Mouse (Mus musculus) limb, embryonic 14.5 days (tissue): Measurements from ENCODE around the gene Olfr71. TPM values are rescaled to one million over a fixed set of nuclear protein-coding genes. Genes with fewer than 3 reads are reported as not detected.
A peak's percentile ranks its signal among the peaks of the same experiment; 100 is the strongest.

ENCODE experiments used
- ATAC-seq: fragments of 200-750 bp; cut with Nextera tagmentation; 2 replicates; pipeline ENCODE4 v1.8.0; 2017; ENCODE audit warnings: low read depth, moderate number of reproducible peaks, moderate TSS enrichment; ENCODE audit not compliant: low FRiP score
- DNase-seq: peaks from one replicate; pipeline ENCODE4 v3.0.0-alpha.2; 2015; ENCODE audit warnings: low spot score
- H3K27ac ChIP-seq: fragments of 300-500 bp; sonication (generic); replicated peaks from 2 replicates; pipeline ENCODE4 v1.5.1; 2014; ENCODE audit warnings: low read depth, mild to moderate bottlenecking, low read length, moderate library complexity, mixed read lengths
- H3K27me3 ChIP-seq: fragments of 300-500 bp; sonication (generic); 2 replicates; pipeline ENCODE4 v1.6.1; 2014; ENCODE audit warnings: low read length, mixed read lengths; ENCODE audit not compliant: control insufficient read depth, insufficient read depth
- H3K36me3 ChIP-seq: fragments of 300-500 bp; sonication (generic); 2 replicates; pipeline ENCODE4 v1.6.1; 2014; ENCODE audit warnings: mild to moderate bottlenecking, low read length, moderate library complexity, mixed read lengths; ENCODE audit not compliant: control insufficient read depth, insufficient read depth
- H3K4me1 ChIP-seq: fragments of 300-500 bp; sonication (generic); 2 replicates; pipeline ENCODE4 v1.6.1; 2014; ENCODE audit warnings: antibody characterized with exemption, low read length, mixed read lengths; ENCODE audit not compliant: control insufficient read depth, insufficient read depth
- H3K4me2 ChIP-seq: fragments of 300-500 bp; sonication (generic); replicated peaks from 2 replicates; pipeline ENCODE4 v1.6.1; 2014; ENCODE audit warnings: low read depth, mild to moderate bottlenecking, low read length, moderate library complexity; ENCODE audit not compliant: severe bottlenecking
- H3K4me3 ChIP-seq: fragments of 300-500 bp; sonication (generic); replicated peaks from 2 replicates; pipeline ENCODE4 v1.5.1; 2014; ENCODE audit warnings: low read length
- H3K9ac ChIP-seq: fragments of 300-500 bp; sonication (generic); 2 replicates; pipeline ENCODE4 v1.6.1; 2014; ENCODE audit warnings: mild to moderate bottlenecking, low read depth, low read length, moderate library complexity; ENCODE audit not compliant: severe bottlenecking
- H3K9me3 ChIP-seq: fragments of 300-500 bp; sonication (generic); 2 replicates; pipeline ENCODE4 v1.6.1; 2016; ENCODE audit warnings: low read length; ENCODE audit not compliant: control insufficient read depth
- POLR2A ChIP-seq: fragments of 200-500 bp; IDR thresholded peaks from 2 replicates; pipeline ENCODE4 v1.8.0; 2012; ENCODE audit warnings: inconsistent platforms, mild to moderate bottlenecking, moderate library complexity, borderline replicate concordance; ENCODE audit not compliant: insufficient read depth, insufficient read length; ENCODE audit errors: extremely low read depth
- WGBS: fragments of 180-500 bp; shearing (Covaris S2); extraction: QIAGEN DNeasy Blood & Tissue Kit; methylation state at CpG from one replicate; pipeline ENCODE4 v1.1.7; 2014; 5-methylcytosine and 5-hydroxymethylcytosine counted together
- polyA plus RNA-seq, 2 experiments: library from polyadenylated mRNA; depleted of rRNA in 1 of 2; stranded (reverse) in 1 of 2; unstranded in 1 of 2; fragments of >200 nt; fragmentation: Nextera tagmentation in 1 of 2; extraction: Ambion mirVana in 1 of 2; gene quantifications; 2 replicates each; pipeline versions ENCODE4 v1.2.1 to v1.2.3; 2012 to 2014

Gene Olfr71
- polyA plus RNA-seq, 2 experiments = not detected

- H3K27me3 ChIP-seq = no peaks in the 10 kb centered on the region
- no peak for DNase-seq
- H3K9me3 ChIP-seq = no peaks in the 10 kb centered on the region
- no peak for ATAC-seq
- H3K4me1 ChIP-seq = peaks cover 13% of the 10 kb centered on the region; the same call in 1 of the 2 replicates
- no peak overlapping the region for H3K4me2 ChIP-seq
- TF ChIP-seq POLR2A = no peak
- no peak overlapping the region for H3K9ac ChIP-seq
- H3K27ac ChIP-seq = no peak overlapping the region
- no peak overlapping the region for H3K4me3 ChIP-seq
- H3K36me3 ChIP-seq = no peaks in the 10 kb centered on the region
- WGBS = 62% methylated on average over 5 of the region's 5 CpGs
These were observed 31.5 kb upstream of the Olfr71 start for GRCm38 (mm10) chr4:43741526-43741925.

GRCm38 (mm10) chr4:43738989-43739674 lies 29.1 kb upstream of the Olfr71 start:
- Histone ChIP-seq H3K9ac (no peak overlapping the region), H3K27me3 (no peaks in the 10 kb centered on the region), H3K4me1 (peaks cover 19% of the 10 kb centered on the region; the same call in 1 of the 2 replicates), H3K4me3 (no peak overlapping the region), H3K9me3 (no peaks in the 10 kb centered on the region), H3K4me2 (no peak overlapping the region), H3K27ac (no peak overlapping the region), H3K36me3 (no peaks in the 10 kb centered on the region)
- no peak for TF ChIP-seq POLR2A
- ATAC-seq (no peak), DNase-seq (no peak)
- WGBS = 56% methylated on average over 8 of the region's 8 CpGs

GRCm38 (mm10) chr4:43737144-43737543 lies 27.1 kb upstream of the Olfr71 start:
- Histone ChIP-seq H3K27ac (peak overlapping the region; percentile 71), H3K4me1 (peaks cover 21% of the 10 kb centered on the region), H3K9ac (no peak overlapping the region), H3K4me3 (no peak overlapping the region), H3K36me3 (no peaks in the 10 kb centered on the region), H3K9me3 (no peaks in the 10 kb centered on the region), H3K27me3 (no peaks in the 10 kb centered on the region), H3K4me2 (no peak overlapping the region)
- TF ChIP-seq POLR2A = no peak
- peak; percentile 24 for DNase-seq
- 54% methylated on average over 6 of the region's 6 CpGs for WGBS
- ATAC-seq = no peak

GRCm38 (mm10) chr4:43733186-43733585 lies 23.1 kb upstream of the Olfr71 start:
- H3K4me2 ChIP-seq = no peak overlapping the region
- WGBS = 80% methylated on average over 5 of the region's 5 CpGs
- TF ChIP-seq POLR2A = no peak
- H3K27me3 ChIP-seq = no peaks in the 10 kb centered on the region
- no peaks in the 10 kb centered on the region for H3K9me3 ChIP-seq
- no peak overlapping the region for H3K9ac ChIP-seq
- DNase-seq (no peak), ATAC-seq (no peak)
- no peak overlapping the region for H3K4me3 ChIP-seq
- peaks cover 34% of the 10 kb centered on the region for H3K4me1 ChIP-seq
- H3K27ac ChIP-seq = no peak overlapping the region
- no peaks in the 10 kb centered on the region for H3K36me3 ChIP-seq

- no peaks in the 10 kb centered on the region for H3K27me3 ChIP-seq
- H3K36me3 ChIP-seq = no peaks in the 10 kb centered on the region
- H3K4me2 ChIP-seq = no peak overlapping the region
- H3K27ac ChIP-seq = no peak overlapping the region
- WGBS = 11% methylated on average over 1 of the region's 1 CpGs
- no peak for TF ChIP-seq POLR2A
- no peak overlapping the region for H3K4me3 ChIP-seq
- no peak overlapping the region for H3K9ac ChIP-seq
- H3K4me1 ChIP-seq = peaks cover 30% of the 10 kb centered on the region
- DNase-seq = no peak
- ATAC-seq = no peak
- no peaks in the 10 kb centered on the region for H3K9me3 ChIP-seq
These were observed 22.1 kb upstream of the Olfr71 start for GRCm38 (mm10) chr4:43732171-43732570.

GRCm38 (mm10) chr4:43730750-43731297 lies 20.8 kb upstream of the Olfr71 start:
- 68% methylated on average over 21 of the region's 21 CpGs for WGBS
- no peaks in the 10 kb centered on the region for H3K27me3 ChIP-seq
- ATAC-seq (no peak), DNase-seq (no peak)
- H3K9ac ChIP-seq = no peak overlapping the region
- TF ChIP-seq POLR2A = no peak
- H3K9me3 ChIP-seq = no peaks in the 10 kb centered on the region
- no peak overlapping the region for H3K4me3 ChIP-seq
- no peaks in the 10 kb centered on the region for H3K36me3 ChIP-seq
- peaks cover 21% of the 10 kb centered on the region for H3K4me1 ChIP-seq
- H3K27ac ChIP-seq = no peak overlapping the region
- no peak overlapping the region for H3K4me2 ChIP-seq
